Mouse (Mus musculus): ENCODE measurements around the gene Rusc1.

GRCm38 (mm10) chr3:89067265-89067664 is 25.8 kb downstream of the Rusc1 start:
- TF ChIP-seq NELFE (IDR thresholded peaks at IDR 0.05; ENCODE audit: low read depth, low read length) (no peak), ZNF384 (IDR thresholded peaks at IDR 0.05; ENCODE audit: low read depth, low read length) (no peak), CTCF (IDR thresholded peaks at IDR 0.05 in 2 of 3, conservative IDR thresholded peaks at IDR 0.05 in 1 of 3; ENCODE audit: control insufficient read depth in 1 of 3, insufficient read depth in 1 of 3, low read depth in 2 of 3, low read length in 3 of 3, poor library complexity in 1 of 3, severe bottlenecking in 1 of 3) (no peak), POLR2A (IDR thresholded peaks at IDR 0.05; ENCODE audit: control insufficient read depth in 1 of 2, insufficient read depth in 1 of 2, low read depth in 1 of 2, low read length in 2 of 2, poor library complexity in 1 of 2) (no peak), TAL1 (IDR thresholded peaks at IDR 0.05; ENCODE audit: low read length) (no peak), GABPA (IDR thresholded peaks at IDR 0.05; ENCODE audit: low read depth, low read length) (no peak), MAX (IDR thresholded peaks at IDR 0.05; ENCODE audit: low read length) (no peak)
